Mouse (Mus musculus) liver, embryonic 18 days (tissue): ENCODE results near the gene Bcl2l13. TPM values are rescaled to one million over a fixed set of nuclear protein-coding genes. Genes with fewer than 3 reads are reported as not detected.

Experiments
- polyA plus RNA-seq: library from polyadenylated mRNA; depleted of rRNA; stranded (reverse); fragments of >200 nt; gene quantifications from 2 replicates; pipeline ENCODE4 v1.2.3, GENCODE M21; 2012; rRNA removed

Gene Bcl2l13
- 17.3 and 20.6 TPM in 2 replicates for polyA plus RNA-seq

DNA sequence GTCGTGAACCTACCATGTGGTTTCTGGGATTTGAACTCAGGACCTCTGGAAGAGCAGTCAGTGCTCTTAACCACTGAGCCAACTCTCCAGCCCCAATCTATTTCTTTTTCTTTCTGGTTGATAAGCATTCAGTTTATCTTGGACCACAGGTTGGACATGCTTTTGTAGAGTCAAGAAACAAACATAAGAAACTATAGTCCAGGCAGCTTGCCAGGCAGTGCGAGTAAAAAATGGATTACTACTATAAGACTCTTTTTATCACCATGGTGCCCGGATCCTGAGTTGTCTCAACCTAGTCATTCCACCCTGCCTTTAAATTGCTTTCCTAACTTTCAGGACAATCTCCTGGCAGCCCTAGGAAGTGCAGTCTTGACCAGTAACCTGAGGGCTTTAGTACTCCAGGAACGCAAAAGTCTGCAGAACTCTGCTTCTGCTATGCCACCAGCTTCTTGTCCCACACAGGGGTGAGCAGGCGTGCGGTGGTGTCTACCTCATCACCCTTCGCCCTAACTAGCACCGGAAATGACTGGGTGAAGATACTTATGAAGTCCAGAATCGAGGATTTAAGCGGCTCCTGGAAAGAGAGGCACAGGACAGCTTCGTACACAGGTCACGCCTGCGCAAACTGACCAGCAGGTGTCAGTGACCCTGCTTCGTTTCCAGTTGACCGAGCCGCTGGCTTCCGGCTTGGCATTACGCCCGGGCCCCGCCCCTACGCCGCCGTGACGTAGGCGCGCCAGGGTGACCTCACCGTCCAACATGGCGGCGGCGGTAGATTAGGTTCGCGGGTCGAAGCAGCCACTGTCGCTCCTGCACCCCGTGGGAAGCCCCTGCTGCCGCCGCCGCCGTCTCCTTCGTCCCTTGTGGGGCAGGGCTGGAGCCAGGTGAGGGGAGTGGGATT, at the start of gene Bcl2l13:
Gene Bcl2l13 (plus strand): TSS at position 739 of the 901 bp plus-strand sequence.

DNA sequence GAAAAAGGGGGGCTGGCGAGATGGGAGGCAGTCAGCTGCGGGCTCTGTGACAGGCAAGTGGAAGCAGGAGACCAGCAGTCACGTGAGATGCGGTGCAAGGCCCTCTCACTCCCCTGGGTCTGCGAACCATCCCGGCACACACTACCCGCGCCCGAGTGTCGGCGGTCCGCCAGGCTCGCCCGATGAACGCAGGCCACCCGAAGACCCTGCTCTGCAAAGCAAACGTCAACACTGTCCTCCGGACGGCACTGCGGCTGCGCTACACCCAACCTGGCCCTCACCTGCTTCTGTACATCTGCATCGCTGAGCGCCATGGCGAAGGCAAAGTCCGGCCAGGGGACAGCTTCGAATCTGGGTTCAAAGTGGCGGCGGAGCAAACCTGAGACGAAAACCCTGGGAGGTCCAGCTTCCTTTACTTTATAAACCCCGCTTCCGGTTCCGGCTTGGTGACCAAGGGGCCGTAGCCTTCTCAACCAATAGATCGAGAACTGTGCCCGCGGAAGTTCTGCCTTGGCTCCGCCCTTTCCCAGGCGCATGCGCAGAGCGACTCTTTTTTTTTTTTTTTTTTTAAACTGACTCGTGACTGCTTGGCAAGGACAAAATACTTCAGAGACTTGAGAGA, 13.6 kb upstream of the Bcl2l13 start, which contains the start of gene Atp6v1e1:
Gene Atp6v1e1 (minus strand): TSS at position 487 of the 622 bp plus-strand sequence.

DNA sequence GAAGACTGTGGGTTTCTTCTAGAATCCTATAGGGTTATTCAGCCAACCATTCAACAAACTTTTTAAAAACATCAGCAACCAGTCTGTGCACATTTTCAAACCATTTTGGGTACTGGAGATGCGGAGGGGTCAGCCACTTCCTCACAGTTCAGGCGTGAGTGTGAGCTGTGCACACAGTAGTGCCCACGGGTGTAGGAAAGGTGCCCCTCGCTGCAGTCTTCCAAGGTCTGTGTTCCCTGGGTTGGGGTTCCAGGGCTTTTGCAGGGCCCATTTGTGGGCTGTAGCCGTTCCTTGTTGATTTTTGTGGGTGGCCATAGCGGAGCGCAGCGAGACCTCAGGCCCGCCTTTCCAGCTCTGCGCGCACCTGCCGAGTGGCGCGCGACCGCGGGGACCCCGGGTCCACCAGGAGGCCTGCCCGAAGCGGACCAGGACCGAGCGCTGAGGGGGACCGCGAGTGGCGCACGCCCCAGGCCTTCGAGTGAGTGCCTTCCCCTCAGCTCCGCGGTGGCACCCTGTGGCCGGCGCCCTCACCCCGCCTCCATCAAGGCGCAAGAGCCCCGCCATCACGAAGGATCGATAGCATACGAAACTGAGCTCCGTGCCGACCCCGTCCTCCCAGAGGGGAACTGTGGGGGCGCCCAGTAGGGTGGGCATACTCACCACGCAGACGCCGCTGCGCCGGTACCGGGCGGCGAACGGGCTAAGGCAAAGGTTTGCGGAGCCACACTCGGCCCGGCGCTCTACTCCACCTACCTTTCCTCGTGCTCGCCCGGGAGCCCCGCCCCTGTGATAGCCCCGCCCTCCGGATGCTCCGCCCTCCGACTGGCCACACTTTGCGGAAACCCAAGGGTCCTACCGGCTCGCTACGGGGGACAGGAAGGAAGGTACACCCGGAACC, 80.3 kb downstream of the Bcl2l13 start, which contains the start of gene Bid:
Gene Bid (minus strand): TSS at position 780 of the 898 bp plus-strand sequence.

Other genes with a start within 250 kb of the Bcl2l13 start
- 6.1 and 6.2 TPM in 2 replicates for gene Cecr2, start 169.8 kb upstream of the Bcl2l13 start, polyA plus RNA-seq
- gene Slc25a18, start 62.6 kb upstream of the Bcl2l13 start, polyA plus RNA-seq = 0.08 and 0.12 TPM in 2 replicates
- 93.5 and 95.7 TPM in 2 replicates for gene Atp6v1e1, start 13.4 kb upstream of the Bcl2l13 start, polyA plus RNA-seq
- gene Bid, start 80.6 kb downstream of the Bcl2l13 start, polyA plus RNA-seq = 16.8 TPM in 2 replicates